Mouse (Mus musculus) limb, embryonic 11.5 days (tissue): ENCODE measurements at regions not wholly inside any gene's neighbourhood (a gene's known extent, or its start where the extent isn't known, plus 50 kb on each side); places are given as distances from the start of the nearest gene placed in this dataset.

Experiments
- ATAC-seq: fragments of 200-750 bp; cut with Nextera tagmentation; 2 replicates; pipeline ENCODE4 v1.8.0; 2017; ENCODE audit warnings: low read depth; ENCODE audit not compliant: insufficient number of reproducible peaks, low FRiP score, low TSS enrichment
- DNase-seq: peaks from one replicate; pipeline ENCODE4 v3.0.0-alpha.2; 2015; ENCODE audit warnings: low spot score
- H3K27ac ChIP-seq: fragments of 300-500 bp; sonication (generic); replicated peaks from 2 replicates; pipeline ENCODE4 v1.5.1; 2014; ENCODE audit warnings: low read depth, mild to moderate bottlenecking, low read length
- H3K27me3 ChIP-seq: fragments of 300-500 bp; sonication (generic); 2 replicates; pipeline ENCODE4 v1.6.1; 2014; ENCODE audit warnings: mild to moderate bottlenecking, low read length, mixed read lengths; ENCODE audit not compliant: control insufficient read depth, insufficient read depth
- H3K36me3 ChIP-seq: fragments of 300-500 bp; sonication (generic); 2 replicates; pipeline ENCODE4 v1.6.1; 2014; ENCODE audit warnings: mild to moderate bottlenecking, low read length, moderate library complexity, mixed read lengths; ENCODE audit not compliant: control insufficient read depth, insufficient read depth
- H3K4me1 ChIP-seq: fragments of 300-500 bp; sonication (generic); 2 replicates; pipeline ENCODE4 v1.6.1; 2014; ENCODE audit warnings: low read length, mixed read lengths; ENCODE audit not compliant: control insufficient read depth, insufficient read depth
- H3K4me2 ChIP-seq: fragments of 300-500 bp; sonication (generic); 2 replicates; pipeline ENCODE4 v1.6.1; 2014; ENCODE audit warnings: low read depth, mild to moderate bottlenecking, moderate library complexity; ENCODE audit not compliant: severe bottlenecking
- H3K4me3 ChIP-seq: fragments of 300-500 bp; sonication (generic); 2 replicates; pipeline ENCODE4 v1.5.1; 2014; ENCODE audit warnings: low read depth, low read length
- H3K9ac ChIP-seq: fragments of 300-500 bp; sonication (generic); 2 replicates; pipeline ENCODE4 v1.6.1; 2014; ENCODE audit warnings: mild to moderate bottlenecking, low read length
- H3K9me3 ChIP-seq: fragments of 300-500 bp; sonication (generic); 2 replicates; pipeline ENCODE4 v1.6.1; 2016; ENCODE audit warnings: low read length; ENCODE audit not compliant: control insufficient read depth
- WGBS: fragments of 180-500 bp; shearing (Covaris S2); extraction: QIAGEN DNeasy Blood & Tissue Kit; methylation state at CpG from one replicate; pipeline ENCODE4 v1.1.7; 2014; 5-methylcytosine and 5-hydroxymethylcytosine counted together

- Histone ChIP-seq H3K9me3 (no peaks in the 10 kb centered on the region), H3K27ac (no peak overlapping the region), H3K27me3 (no peaks in the 10 kb centered on the region), H3K4me2 (no peak overlapping the region), H3K36me3 (no peaks in the 10 kb centered on the region), H3K4me1 (no peaks in the 10 kb centered on the region), H3K9ac (no peak overlapping the region), H3K4me3 (no peak overlapping the region)
- ATAC-seq (no peak), DNase-seq (no peak)
- WGBS = 86% methylated on average over 6 of the region's 6 CpGs
Observed at GRCm38 (mm10) chr19:21119477-21119876, 152.6 kb upstream of the Zfand5 start.

DNA sequence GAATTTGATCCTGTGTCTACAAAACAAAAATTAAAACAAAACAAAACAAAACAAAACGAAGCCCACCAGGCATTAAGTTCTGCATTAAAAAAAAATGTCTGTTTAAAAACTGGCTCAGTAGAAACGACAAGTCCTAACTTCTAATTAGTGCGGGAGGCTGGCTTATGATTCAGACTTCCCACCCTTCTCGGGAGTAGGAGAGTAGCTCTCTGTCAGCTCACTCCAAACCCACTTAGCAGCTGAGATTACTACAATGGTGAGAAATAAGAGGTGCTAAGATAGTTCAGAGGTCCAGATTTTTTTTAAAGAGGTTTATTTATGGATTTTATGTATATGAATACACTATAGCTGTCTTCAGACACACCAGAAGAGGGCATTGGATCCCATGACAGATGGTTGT is 153.3 kb upstream of the Zfand5 start:
- Histone ChIP-seq H3K27me3 (no peaks in the 10 kb centered on the region), H3K9ac (no peak overlapping the region), H3K27ac (no peak overlapping the region), H3K4me1 (no peaks in the 10 kb centered on the region), H3K9me3 (no peaks in the 10 kb centered on the region), H3K4me3 (no peak overlapping the region), H3K36me3 (no peaks in the 10 kb centered on the region), H3K4me2 (no peak overlapping the region)
- 86% methylated on average over 4 of the region's 4 CpGs for WGBS
- ATAC-seq (no peak), DNase-seq (no peak)

- Histone ChIP-seq H3K9ac (no peak overlapping the region), H3K4me2 (no peak overlapping the region), H3K9me3 (no peaks in the 10 kb centered on the region), H3K4me1 (no peaks in the 10 kb centered on the region), H3K4me3 (no peak overlapping the region), H3K36me3 (no peaks in the 10 kb centered on the region), H3K27me3 (no peaks in the 10 kb centered on the region), H3K27ac (no peak overlapping the region)
- DNase-seq (no peak), ATAC-seq (no peak)
- WGBS = 95% methylated on average over 2 of the region's 2 CpGs
Observed at GRCm38 (mm10) chr19:21115693-21116092, 156.4 kb upstream of the Zfand5 start.

GRCm38 (mm10) chr19:21111836-21112235 is 157.8 kb upstream of the Tmc1 start:
- H3K36me3 ChIP-seq = no peaks in the 10 kb centered on the region
- DNase-seq = no peak
- WGBS = 92% methylated on average over 5 of the region's 5 CpGs
- no peak overlapping the region for H3K4me2 ChIP-seq
- H3K27me3 ChIP-seq = no peaks in the 10 kb centered on the region
- no peak overlapping the region for H3K4me3 ChIP-seq
- no peaks in the 10 kb centered on the region for H3K4me1 ChIP-seq
- H3K9me3 ChIP-seq = no peaks in the 10 kb centered on the region
- no peak for ATAC-seq
- no peak overlapping the region for H3K9ac ChIP-seq
- no peak overlapping the region for H3K27ac ChIP-seq

DNA sequence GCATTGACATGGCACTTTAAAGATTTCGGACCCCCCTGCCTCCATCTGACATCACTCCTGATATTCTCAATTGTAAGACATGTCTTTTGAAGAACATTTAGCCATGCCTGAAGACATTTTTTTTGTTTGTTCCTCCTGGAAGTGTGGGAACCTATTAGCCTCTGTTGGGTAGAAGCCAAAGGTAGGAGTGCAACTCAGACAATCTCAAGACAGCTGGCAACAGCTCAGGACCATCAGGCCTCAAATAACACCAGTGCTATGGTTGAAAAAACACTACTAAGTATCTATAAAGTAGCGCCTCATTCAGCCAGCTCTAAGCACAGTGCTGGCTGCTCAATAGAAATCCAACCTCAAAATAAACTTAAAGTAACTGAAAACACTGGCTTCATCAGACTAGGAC is 154.3 kb upstream of the Tmc1 start:
- no peaks in the 10 kb centered on the region for H3K9me3 ChIP-seq
- H3K27ac ChIP-seq = no peak overlapping the region
- H3K4me3 ChIP-seq = no peak overlapping the region
- no peaks in the 10 kb centered on the region for H3K4me1 ChIP-seq
- no peak overlapping the region for H3K4me2 ChIP-seq
- ATAC-seq = no peak
- no peaks in the 10 kb centered on the region for H3K27me3 ChIP-seq
- H3K36me3 ChIP-seq = no peaks in the 10 kb centered on the region
- H3K9ac ChIP-seq = no peak overlapping the region
- DNase-seq = no peak
- WGBS = 90% methylated on average over 2 of the region's 2 CpGs

- Histone ChIP-seq H3K4me1 (no peaks in the 10 kb centered on the region), H3K27ac (no peak overlapping the region), H3K4me2 (no peak overlapping the region), H3K36me3 (no peaks in the 10 kb centered on the region), H3K9ac (no peak overlapping the region), H3K4me3 (no peak overlapping the region), H3K27me3 (no peaks in the 10 kb centered on the region), H3K9me3 (no peaks in the 10 kb centered on the region)
- DNase-seq (no peak), ATAC-seq (no peak)
- WGBS = 51% methylated on average over 3 of the region's 3 CpGs
Observed at GRCm38 (mm10) chr19:21107741-21108140, 153.7 kb upstream of the Tmc1 start.

DNA sequence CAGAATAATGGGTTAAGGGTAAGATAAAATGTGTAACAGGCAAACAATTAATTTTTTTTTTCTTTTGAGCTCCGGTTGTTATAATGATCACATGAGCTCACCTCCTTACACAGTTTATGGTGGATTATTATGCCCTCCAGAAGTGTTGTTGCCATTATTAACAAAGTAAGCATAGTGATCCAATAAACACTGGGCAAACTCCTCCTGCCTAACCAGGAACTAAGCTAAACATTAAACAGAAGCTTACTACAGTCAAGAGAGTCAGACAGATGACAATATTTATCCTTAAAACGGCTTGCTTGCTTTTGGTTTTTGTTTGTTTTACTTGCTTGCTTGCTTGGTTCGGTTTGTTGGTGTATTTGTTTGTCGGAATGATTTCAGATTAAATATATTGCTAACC is 153.3 kb upstream of the Tmc1 start:
- WGBS = 73% methylated on average over 4 of the region's 4 CpGs
- no peaks in the 10 kb centered on the region for H3K9me3 ChIP-seq
- no peaks in the 10 kb centered on the region for H3K36me3 ChIP-seq
- H3K27ac ChIP-seq = no peak overlapping the region
- no peaks in the 10 kb centered on the region for H3K4me1 ChIP-seq
- DNase-seq (no peak), ATAC-seq (no peak)
- no peak overlapping the region for H3K4me2 ChIP-seq
- H3K27me3 ChIP-seq = no peaks in the 10 kb centered on the region
- no peak overlapping the region for H3K4me3 ChIP-seq
- no peak overlapping the region for H3K9ac ChIP-seq

DNA sequence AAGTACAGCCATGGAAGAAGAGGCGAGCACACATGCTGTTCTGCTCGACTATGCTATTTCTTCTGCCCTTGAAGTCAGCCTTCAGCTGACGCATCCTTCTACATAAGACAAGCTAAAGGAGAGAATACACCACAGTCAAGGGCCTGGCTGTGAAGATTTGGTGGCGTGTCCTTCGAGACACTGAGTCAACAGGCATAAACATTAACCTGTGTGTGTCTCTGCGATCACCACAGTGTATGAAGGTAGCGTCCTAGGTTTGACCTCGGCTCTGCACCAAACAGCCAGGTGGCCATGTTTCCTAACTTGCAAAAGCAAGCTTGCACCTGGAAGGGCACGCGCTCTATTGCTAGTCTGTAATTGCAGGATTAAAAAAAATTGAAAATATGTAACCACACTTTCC is 152.8 kb upstream of the Tmc1 start:
- DNase-seq (no peak), ATAC-seq (no peak)
- no peak overlapping the region for H3K4me2 ChIP-seq
- H3K9ac ChIP-seq = no peak overlapping the region
- no peaks in the 10 kb centered on the region for H3K36me3 ChIP-seq
- H3K4me3 ChIP-seq = no peak overlapping the region
- WGBS = 88% methylated on average over 10 of the region's 10 CpGs
- no peaks in the 10 kb centered on the region for H3K9me3 ChIP-seq
- H3K27ac ChIP-seq = no peak overlapping the region
- H3K4me1 ChIP-seq = no peaks in the 10 kb centered on the region
- no peaks in the 10 kb centered on the region for H3K27me3 ChIP-seq

DNA sequence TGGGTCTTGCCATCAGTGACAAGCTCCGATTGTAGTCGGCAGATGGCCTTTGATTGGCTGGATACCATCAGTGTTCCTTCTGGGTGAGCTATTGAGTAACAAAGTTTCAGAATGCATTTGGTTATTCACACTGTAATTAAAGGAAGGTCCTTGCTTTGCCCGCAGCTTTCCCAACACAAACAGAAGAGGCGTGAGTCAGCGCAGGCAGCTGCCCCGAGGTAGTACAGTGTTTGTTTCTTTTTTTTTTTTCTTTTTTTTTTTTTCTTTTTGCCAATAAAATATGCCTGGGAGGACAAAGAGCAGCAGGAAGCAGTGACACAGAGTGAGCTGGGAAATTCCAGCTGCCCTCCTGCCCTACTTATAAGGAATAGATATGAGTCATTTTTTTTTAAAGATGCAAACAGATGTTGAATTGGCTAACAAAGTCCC is 152.3 kb upstream of the Tmc1 start:
- ATAC-seq (no peak), DNase-seq (no peak)
- H3K27ac ChIP-seq = no peak overlapping the region

More for the DNA sequence above, 152.3 kb upstream of the Tmc1 start:
- no peak overlapping the region for H3K9ac ChIP-seq
- no peak overlapping the region for H3K4me2 ChIP-seq
- no peak overlapping the region for H3K4me3 ChIP-seq
- 52% methylated on average over 6 of the region's 6 CpGs for WGBS
- H3K36me3 ChIP-seq = no peaks in the 10 kb centered on the region
- no peaks in the 10 kb centered on the region for H3K9me3 ChIP-seq
- no peaks in the 10 kb centered on the region for H3K4me1 ChIP-seq
- no peaks in the 10 kb centered on the region for H3K27me3 ChIP-seq
